Mouse (Mus musculus) heart, postnatal 0 days (tissue): ENCODE measurements at regions not wholly inside any gene's neighbourhood (a gene's known extent, or its start where the extent isn't known, plus 50 kb on each side); places are given as distances from the start of the nearest gene placed in this dataset.

Experiments used
- CTCF ChIP-seq: IDR thresholded peaks from 2 replicates; pipeline ENCODE4 v1.5.1; 2016; ENCODE audit warnings: antibody characterized with exemption, control low read depth, low read depth
- EP300 ChIP-seq: IDR thresholded peaks from 2 replicates; pipeline ENCODE4 v1.6.1; 2016; ENCODE audit warnings: antibody characterized with exemption, low read depth

GRCm38 (mm10) chr10:24519795-24520512 lies 75.3 kb upstream of the Ccn2 start:
- no peak for TF ChIP-seq CTCF
- no peak for TF ChIP-seq EP300
